Mouse (Mus musculus) bone marrow macrophage, adult 2 months (primary cell): ENCODE results near the gene Gm11444. TPM values are rescaled to one million over a fixed set of nuclear protein-coding genes. Genes with fewer than 3 reads are reported as not detected.

Experiments
- H3K27ac ChIP-seq: 2 replicates; pipeline ENCODE4 v1.5.1; 2012; ENCODE audit warnings: low read depth, low read length; ENCODE audit not compliant: insufficient read depth
- H3K4me1 ChIP-seq: 2 replicates; pipeline ENCODE4 v1.6.1; 2012; ENCODE audit warnings: low read length; ENCODE audit not compliant: control insufficient read depth, insufficient read depth
- H3K4me3 ChIP-seq: 2 replicates; pipeline ENCODE4 v1.5.1; 2012; ENCODE audit warnings: mild to moderate bottlenecking, low read length, moderate library complexity; ENCODE audit not compliant: insufficient read depth
- CTCF ChIP-seq: IDR thresholded peaks from 2 replicates; pipeline ENCODE4 v1.5.1; 2012; ENCODE audit warnings: low read depth, mild to moderate bottlenecking, low read length, moderate library complexity
- POLR2A ChIP-seq: IDR thresholded peaks from 2 replicates; pipeline ENCODE4 v1.6.1; 2012; ENCODE audit warnings: mild to moderate bottlenecking, low read depth, low read length, borderline replicate concordance
- polyA plus RNA-seq: library from polyadenylated mRNA; stranded (reverse); fragments of >200 nt; gene quantifications from 2 replicates; pipeline ENCODE4 v1.2.4, GENCODE M21; 2012; ENCODE audit not compliant: missing spikeins, insufficient read depth, insufficient read length

Gm11444 gene
- polyA plus RNA-seq, 1 experiment: not detected

DNA sequence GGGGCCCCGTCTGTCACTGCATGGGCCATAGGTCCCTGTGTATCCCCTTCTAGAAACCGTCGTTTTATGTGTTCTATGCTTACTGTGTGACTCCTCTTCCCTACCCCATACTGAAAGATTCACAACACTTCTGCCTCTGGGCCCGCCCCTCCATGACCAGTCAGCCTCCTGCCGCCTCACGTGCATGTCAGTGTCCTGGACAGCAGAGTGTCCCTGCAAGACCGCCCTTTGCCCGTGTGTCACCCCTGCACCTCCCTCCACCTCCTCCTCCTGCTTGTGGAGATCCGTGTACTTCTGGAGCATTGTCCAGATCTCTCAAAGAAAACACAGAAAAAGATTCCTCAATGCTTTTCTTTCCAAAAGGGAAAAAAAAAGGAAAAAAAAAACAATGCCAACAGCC lies 28.5 kb downstream of the Gm11444 start:
- no peaks in the 10 kb centered on the region for H3K4me1 ChIP-seq
- TF ChIP-seq CTCF (no peak), POLR2A (no peak)
- no peak overlapping the region for H3K4me3 ChIP-seq
- no peak overlapping the region for H3K27ac ChIP-seq

DNA sequence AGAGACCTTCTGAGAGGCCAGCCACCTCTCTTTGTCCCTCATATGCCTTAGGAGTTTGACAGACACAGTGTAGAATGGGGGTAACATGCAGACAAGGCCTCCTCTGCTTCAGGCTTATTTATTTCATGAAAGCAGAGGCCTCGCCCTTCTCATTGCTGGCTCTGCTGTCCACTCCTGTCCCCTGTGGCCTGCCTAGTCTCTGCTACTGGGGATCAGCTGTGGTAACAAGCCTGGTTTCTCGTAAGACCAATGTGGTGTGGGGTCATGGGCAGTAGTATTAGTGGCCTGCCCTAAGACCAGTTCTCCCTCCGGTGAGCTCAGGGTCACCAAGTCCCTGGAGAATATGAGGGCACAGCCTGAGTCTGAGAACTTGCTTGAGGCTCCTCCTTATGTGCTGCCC lies 29.2 kb downstream of the Gm11444 start:
- TF ChIP-seq CTCF (no peak), POLR2A (no peak)
- H3K4me3 ChIP-seq: no peak overlapping the region
- H3K4me1 ChIP-seq: no peaks in the 10 kb centered on the region
- no peak overlapping the region for H3K27ac ChIP-seq

DNA sequence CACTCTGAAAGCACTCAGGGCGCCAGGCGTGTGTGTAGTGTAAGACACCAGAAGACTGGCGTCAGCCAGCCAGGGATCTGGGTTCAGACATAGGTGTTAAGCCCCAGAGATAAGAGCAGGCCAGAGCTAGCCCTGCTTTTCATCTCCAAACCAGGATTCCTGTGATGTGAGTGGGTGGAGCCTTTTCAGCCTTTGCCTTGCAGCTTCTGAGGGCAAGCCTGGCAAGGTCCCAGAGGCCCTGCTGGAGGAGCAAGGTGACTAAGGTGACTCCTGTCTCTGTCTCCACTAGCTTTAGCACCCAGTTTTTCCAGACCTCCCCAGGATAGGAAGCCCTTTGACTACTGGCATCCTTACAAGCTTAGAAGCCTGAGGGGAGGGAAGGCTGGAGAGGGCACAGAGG lies 31.7 kb downstream of the Gm11444 start:
- Histone ChIP-seq H3K4me1 (peaks cover 8% of the 10 kb centered on the region), H3K27ac (no peak overlapping the region)
- TF ChIP-seq POLR2A: no peak
- no peak for TF ChIP-seq CTCF

DNA sequence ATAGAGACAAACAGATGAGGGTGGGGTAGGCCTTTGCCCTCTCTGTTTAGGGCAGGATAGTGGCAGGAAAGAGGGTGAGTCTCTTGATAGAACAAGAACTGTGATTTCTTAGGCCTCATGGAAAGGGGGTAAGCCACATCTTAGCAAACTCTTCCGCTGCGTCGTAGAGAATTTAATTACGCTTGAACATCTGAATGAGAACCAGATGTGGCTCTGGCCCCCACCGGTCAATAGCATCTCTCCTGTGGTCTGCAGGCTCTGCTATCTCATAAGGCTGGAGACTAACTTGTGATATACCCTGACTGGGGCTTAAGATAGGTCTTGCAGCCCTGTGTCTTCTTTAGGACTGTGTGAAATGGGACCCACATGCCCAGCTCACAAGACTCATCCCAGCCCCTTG lies 33.7 kb downstream of the Gm11444 start:
- peaks cover 25% of the 10 kb centered on the region for H3K4me1 ChIP-seq
- H3K4me3 ChIP-seq: no peak overlapping the region
- TF ChIP-seq CTCF: no peak
- no peak for TF ChIP-seq POLR2A
- no peak overlapping the region for H3K27ac ChIP-seq

More for the DNA sequence above, 31.7 kb downstream of the Gm11444 start:
- H3K4me3 ChIP-seq: no peak overlapping the region

DNA sequence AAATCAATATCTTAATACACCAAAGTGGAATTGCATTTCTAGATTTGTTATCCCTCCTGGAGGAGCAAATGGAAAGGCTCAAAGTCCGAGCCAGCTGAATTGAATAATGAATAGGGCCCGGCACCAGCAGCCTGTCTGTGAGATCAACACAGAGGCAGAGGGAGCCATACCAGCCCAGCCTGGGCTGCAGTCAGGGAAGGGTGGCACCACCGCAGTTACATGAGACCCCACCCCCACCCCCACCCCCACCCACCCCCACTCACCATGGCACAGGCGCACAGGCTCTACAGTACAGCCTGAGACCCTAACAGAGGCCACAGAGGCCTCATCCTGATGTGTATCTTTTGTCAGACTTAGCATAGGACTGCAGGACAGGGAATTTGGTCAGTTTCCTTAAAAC lies 35.5 kb downstream of the Gm11444 start:
- no peak overlapping the region for H3K4me3 ChIP-seq
- H3K27ac ChIP-seq: no peak overlapping the region
- TF ChIP-seq POLR2A (no peak), CTCF (no peak)
- H3K4me1 ChIP-seq: peaks cover 35% of the 10 kb centered on the region

DNA sequence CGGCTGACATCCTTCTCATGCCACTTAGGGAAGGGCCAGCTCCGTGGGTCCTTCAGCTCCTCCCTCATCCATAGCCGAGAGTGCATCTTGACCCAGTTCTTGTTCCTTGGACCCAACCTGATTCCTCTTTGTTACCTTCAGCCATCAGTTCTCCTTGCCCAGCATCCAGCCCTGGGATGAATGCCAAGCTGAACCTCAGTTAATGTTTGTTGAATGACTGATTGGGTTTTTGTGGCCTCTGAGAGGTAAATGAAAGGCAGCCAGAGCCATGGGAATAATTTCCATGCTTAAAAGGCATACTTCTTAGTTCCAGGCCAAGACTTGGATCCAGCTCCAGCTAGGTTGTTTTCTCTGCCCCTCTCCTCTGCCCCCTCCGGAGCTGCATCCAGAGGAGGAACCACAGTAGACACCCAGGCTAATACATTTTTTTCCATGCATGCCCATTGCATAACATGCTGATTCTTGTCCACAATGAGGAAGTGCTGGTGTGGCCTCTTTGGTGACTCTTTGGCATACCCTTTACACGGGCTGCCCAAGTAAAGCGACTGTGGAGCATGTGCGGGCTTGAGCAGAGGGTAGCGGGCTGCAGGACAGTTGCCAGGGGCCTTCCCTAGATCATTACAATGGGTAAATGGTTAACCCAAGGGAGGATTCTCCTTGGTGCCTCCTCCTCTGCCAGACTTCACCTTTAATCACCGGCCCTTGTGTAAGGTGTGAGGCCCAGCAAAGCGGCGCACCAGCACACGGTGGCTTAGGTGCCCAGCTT lies 37.7 kb downstream of the Gm11444 start:
- TF ChIP-seq CTCF (no peak), POLR2A (no peak)
- peaks cover 35% of the 10 kb centered on the region for H3K4me1 ChIP-seq
- H3K27ac ChIP-seq: peak overlapping the region; percentile 85
- H3K4me3 ChIP-seq: no peak overlapping the region

DNA sequence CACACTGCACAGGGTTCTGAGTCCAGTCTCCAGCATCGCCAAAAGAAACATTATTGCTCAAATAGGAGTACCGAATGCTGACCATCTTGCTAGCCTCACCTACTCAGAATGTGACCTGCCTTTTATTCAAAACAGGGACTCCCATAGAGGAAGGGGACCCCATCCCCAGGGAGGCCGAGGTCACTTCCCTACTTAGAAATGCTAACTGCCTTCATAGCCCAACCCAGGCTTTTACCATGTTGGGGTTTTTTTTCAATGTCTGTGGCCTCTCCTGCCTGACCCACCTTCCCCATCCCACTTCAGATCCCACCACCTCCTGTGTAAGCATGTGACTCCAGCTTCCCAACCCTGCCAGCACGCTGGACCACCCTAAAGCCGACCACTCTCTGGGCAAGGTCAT lies 38.5 kb downstream of the Gm11444 start:
- Histone ChIP-seq H3K4me1 (peaks cover 35% of the 10 kb centered on the region), H3K27ac (peak overlapping the region; percentile 76), H3K4me3 (no peak overlapping the region)
- TF ChIP-seq POLR2A: no peak
- TF ChIP-seq CTCF: no peak

DNA sequence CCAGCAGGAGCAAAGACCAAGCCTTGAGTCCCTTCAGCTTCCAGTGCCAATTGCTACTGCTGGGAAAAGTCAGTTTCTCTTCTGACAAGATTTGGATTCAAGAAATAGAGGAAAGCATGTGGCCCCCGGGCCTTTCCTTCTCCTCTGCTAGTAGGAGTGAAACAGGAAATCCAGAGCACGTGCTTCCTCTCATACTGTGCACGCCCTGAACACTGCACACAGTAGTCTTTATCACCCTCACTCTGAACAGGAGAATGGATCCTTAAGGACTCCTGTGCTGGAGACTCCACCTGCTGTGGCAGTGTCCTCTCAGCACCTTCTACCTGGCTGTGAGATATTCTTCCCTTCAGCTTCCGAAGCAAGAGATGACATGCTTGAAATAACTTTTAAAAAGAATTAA lies 38.9 kb downstream of the Gm11444 start:
- TF ChIP-seq CTCF (no peak), POLR2A (no peak)
- Histone ChIP-seq H3K4me3 (no peak overlapping the region), H3K4me1 (peaks cover 35% of the 10 kb centered on the region), H3K27ac (peak overlapping the region; percentile 76)

DNA sequence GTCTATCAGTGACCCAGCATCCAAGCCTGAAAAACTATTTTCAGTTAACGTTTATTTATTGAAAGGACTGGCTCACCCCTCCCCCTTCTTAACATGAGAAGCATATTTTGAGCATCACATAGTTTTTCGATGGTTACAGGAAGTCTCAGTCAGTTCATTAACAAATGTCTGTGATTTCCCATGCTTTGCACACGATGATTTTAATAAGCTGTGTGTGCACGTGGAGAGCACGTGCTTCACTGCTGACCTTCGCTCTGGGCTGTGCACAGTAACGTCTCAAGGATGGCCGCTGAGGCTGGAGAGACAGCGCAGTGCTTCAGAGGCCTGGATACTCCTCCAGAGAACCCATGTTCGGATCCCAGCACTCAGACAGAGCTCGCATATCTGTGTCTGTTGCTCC lies 42.8 kb downstream of the Gm11444 start:
- TF ChIP-seq CTCF (no peak), POLR2A (no peak)
- Histone ChIP-seq H3K27ac (no peak overlapping the region), H3K4me3 (no peak overlapping the region), H3K4me1 (peaks cover 19% of the 10 kb centered on the region)

DNA sequence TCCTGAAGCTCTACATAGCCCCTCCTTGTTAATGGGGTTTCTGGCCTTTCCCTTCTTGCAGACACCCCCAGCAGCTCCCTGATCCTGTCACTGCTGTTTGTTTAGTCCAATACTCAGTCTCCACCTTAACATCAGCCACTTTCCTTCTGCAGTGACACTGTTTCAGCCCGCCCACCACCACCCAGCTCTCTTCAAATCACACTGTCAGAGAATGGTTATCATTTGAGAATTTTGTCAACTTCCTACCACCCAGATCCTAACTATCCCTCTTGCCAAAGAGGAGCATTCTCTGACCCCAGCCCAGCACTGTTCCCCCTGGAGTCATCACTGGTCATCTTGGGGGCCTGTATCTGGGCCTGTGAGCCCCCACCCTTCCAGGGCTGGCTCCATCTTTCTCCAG lies 44.4 kb downstream of the Gm11444 start:
- Histone ChIP-seq H3K4me1 (peaks cover 3% of the 10 kb centered on the region), H3K27ac (no peak overlapping the region)

DNA sequence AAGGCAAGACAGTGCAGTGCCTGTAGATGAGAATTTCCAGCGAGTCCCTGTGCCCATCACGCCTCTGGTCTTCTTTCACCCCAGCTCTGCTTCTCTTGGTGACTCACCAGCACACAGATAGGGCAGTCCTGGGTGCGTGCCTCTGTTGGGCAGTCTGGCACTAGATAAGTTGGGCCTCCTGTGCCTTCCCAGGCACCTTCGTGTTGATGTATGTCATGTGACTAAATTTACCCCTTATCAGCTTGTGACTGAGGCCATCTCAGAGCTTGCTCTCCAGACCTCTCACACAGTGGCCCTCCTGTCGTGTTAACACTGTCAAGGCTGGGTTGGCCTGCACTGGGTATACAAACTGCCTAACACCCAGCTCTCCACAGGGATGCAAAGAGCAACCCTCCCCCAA lies 46.1 kb downstream of the Gm11444 start:
- Histone ChIP-seq H3K4me3 (no peak overlapping the region), H3K4me1 (no peaks in the 10 kb centered on the region)

More for the DNA sequence above, 44.4 kb downstream of the Gm11444 start:
- no peak for TF ChIP-seq CTCF
- no peak for TF ChIP-seq POLR2A
- H3K4me3 ChIP-seq: no peak overlapping the region

More for the DNA sequence above, 46.1 kb downstream of the Gm11444 start:
- TF ChIP-seq CTCF: no peak
- no peak for TF ChIP-seq POLR2A
- no peak overlapping the region for H3K27ac ChIP-seq
